Mouse (Mus musculus) CH12.LX (cell line): ENCODE data around the gene Rab11fip3. TPM values are rescaled to one million over a fixed set of nuclear protein-coding genes. Genes with fewer than 3 reads are reported as not detected.

Experiments used
- DNase-seq: peaks from one replicate; pipeline ENCODE4 v3.0.0-alpha.2; 2013; ENCODE audit errors: extremely low read depth
- H3K27ac ChIP-seq: 2 replicates; pipeline ENCODE4 v1.5.1; 2012; ENCODE audit warnings: low read depth, mild to moderate bottlenecking, control low read depth, moderate library complexity; ENCODE audit not compliant: insufficient read depth
- H3K27me3 ChIP-seq: replicated peaks from 2 replicates; pipeline ENCODE3; 2012; ENCODE audit warnings: inconsistent platforms
- H3K36me3 ChIP-seq, 2 experiments: replicated peaks in 1 of 2; 2 replicates each; pipeline versions ENCODE3 to v1.6.1; 2012; ENCODE audit warnings: inconsistent platforms in 1 of 2, low read length in 1 of 2, mild to moderate bottlenecking in 1 of 2, mixed read lengths in 1 of 2, moderate library complexity in 1 of 2; ENCODE audit not compliant: control insufficient read depth in 1 of 2, insufficient read depth in 1 of 2
- H3K4me1 ChIP-seq, 2 experiments: 2 replicates each; pipeline ENCODE4 v1.6.1; 2012; ENCODE audit warnings: inconsistent platforms in 1 of 2, moderate library complexity in 1 of 2; ENCODE audit not compliant: insufficient read depth in 2 of 2, control insufficient read depth in 1 of 2
- H3K4me2 ChIP-seq: 2 replicates; pipeline ENCODE4 v1.6.1; 2012; ENCODE audit warnings: low read depth, mild to moderate bottlenecking, control low read depth; ENCODE audit not compliant: poor library complexity, insufficient read depth, severe bottlenecking
- H3K4me3 ChIP-seq, 3 experiments: fragments of 150-350 bp in 1 of 3; sonication (generic) in 1 of 3; replicated peaks in 1 of 3; 2 replicates each; pipeline versions ENCODE3 to v1.5.1; 2011 to 2012; ENCODE audit warnings: low read depth in 2 of 3, low read length in 2 of 3, mild to moderate bottlenecking in 2 of 3, moderate library complexity in 2 of 3, control low read depth in 1 of 3, improper control_type of control experiment in 1 of 3, inconsistent platforms in 1 of 3, mixed read lengths in 1 of 3; ENCODE audit not compliant: poor library complexity in 1 of 3
- H3K79me2 ChIP-seq: replicated peaks from 2 replicates; pipeline ENCODE4 v1.6.1; 2012; ENCODE audit warnings: mild to moderate bottlenecking, moderate library complexity; ENCODE audit not compliant: control insufficient read depth, poor library complexity, insufficient read depth, severe bottlenecking; ENCODE audit errors: extremely low read depth
- H3K9ac ChIP-seq: 2 replicates; pipeline ENCODE4 v1.6.1; 2012; ENCODE audit warnings: low read depth, mild to moderate bottlenecking, control low read depth, moderate library complexity; ENCODE audit not compliant: insufficient read depth
- H3K9me3 ChIP-seq: replicated peaks from 2 replicates; pipeline ENCODE3; 2012; ENCODE audit warnings: low read length, inconsistent platforms, mixed read lengths
- BHLHE40 ChIP-seq: IDR thresholded peaks from 2 replicates; pipeline ENCODE4 v1.6.1; 2011; ENCODE audit warnings: mild to moderate bottlenecking, low read depth, low read length, improper control_type of control experiment
- CHD1 ChIP-seq: IDR thresholded peaks from 2 replicates; pipeline ENCODE4 v1.6.1; 2012; ENCODE audit warnings: low read depth, low read length, improper control_type of control experiment, inconsistent platforms
- CTCF ChIP-seq, 2 experiments: IDR thresholded peaks in 1 of 2; conservative IDR thresholded peaks in 1 of 2; 2 replicates each; pipeline ENCODE4 v1.5.1; 2011 to 2012; ENCODE audit warnings: low read depth in 2 of 2, low read length in 2 of 2, improper control_type of control experiment in 1 of 2, inconsistent platforms in 1 of 2, mild to moderate bottlenecking in 1 of 2, moderate library complexity in 1 of 2
- ELF1 ChIP-seq: IDR thresholded peaks from 2 replicates; pipeline ENCODE4 v1.6.1; 2014; ENCODE audit warnings: low read depth, mild to moderate bottlenecking, inconsistent platforms, low read length, improper control_type of control experiment
- EP300 ChIP-seq: IDR thresholded peaks from 2 replicates; pipeline ENCODE4 v1.6.1; 2011; ENCODE audit warnings: low read length, improper control_type of control experiment
- ETS1 ChIP-seq: conservative IDR thresholded peaks from 2 replicates; pipeline ENCODE4 v1.6.1; 2012; ENCODE audit warnings: low read depth, mild to moderate bottlenecking, inconsistent platforms, low read length, improper control_type of control experiment, moderate library complexity
- IRF4 ChIP-seq: IDR thresholded peaks from 2 replicates; pipeline ENCODE4 v1.6.1; 2014; ENCODE audit warnings: low read depth, mild to moderate bottlenecking, inconsistent platforms, low read length, improper control_type of control experiment
- MAFK ChIP-seq: IDR thresholded peaks from 2 replicates; pipeline ENCODE4 v1.6.1; 2011; ENCODE audit warnings: low read length, improper control_type of control experiment; ENCODE audit not compliant: insufficient replicate concordance
- MEF2A ChIP-seq: IDR thresholded peaks from 2 replicates; pipeline ENCODE4 v1.6.1; 2014; ENCODE audit warnings: low read depth, mild to moderate bottlenecking, inconsistent platforms, low read length, improper control_type of control experiment, borderline replicate concordance
- NELFE ChIP-seq: IDR thresholded peaks from 2 replicates; pipeline ENCODE4 v1.6.1; 2011; ENCODE audit warnings: low read depth, low read length, improper control_type of control experiment
- NRF1 ChIP-seq: IDR thresholded peaks from 2 replicates; pipeline ENCODE4 v1.6.1; 2014; ENCODE audit warnings: low read depth, mild to moderate bottlenecking, inconsistent platforms, low read length, improper control_type of control experiment, moderate library complexity
- PAX5 ChIP-seq: IDR thresholded peaks from 2 replicates; pipeline ENCODE4 v1.6.1; 2012; ENCODE audit warnings: low read length, inconsistent platforms, mixed read lengths
- POLR2A ChIP-seq: IDR thresholded peaks from 2 replicates; pipeline ENCODE4 v1.6.1; 2011; ENCODE audit warnings: low read depth, mild to moderate bottlenecking, improper control_type of control experiment, low read length
- POLR2AphosphoS2 ChIP-seq: IDR thresholded peaks from 2 replicates; pipeline ENCODE4 v1.6.1; 2011; ENCODE audit warnings: low read depth, low read length, improper control_type of control experiment
- RAD21 ChIP-seq: IDR thresholded peaks from 2 replicates; pipeline ENCODE4 v1.6.1; 2011; ENCODE audit warnings: low read depth, mild to moderate bottlenecking, low read length, improper control_type of control experiment, moderate library complexity
- SMC3 ChIP-seq: IDR thresholded peaks from 2 replicates; pipeline ENCODE4 v1.6.1; 2011; ENCODE audit warnings: low read depth, low read length, improper control_type of control experiment
- UBTF ChIP-seq: IDR thresholded peaks from 2 replicates; pipeline ENCODE4 v1.6.1; 2012; ENCODE audit warnings: low read depth, mild to moderate bottlenecking, inconsistent platforms, low read length, improper control_type of control experiment, moderate library complexity
- ZKSCAN1 ChIP-seq: IDR thresholded peaks from 2 replicates; pipeline ENCODE4 v1.6.1; 2012; ENCODE audit warnings: low read depth, inconsistent platforms, low read length, improper control_type of control experiment, borderline replicate concordance
- ZMIZ1 ChIP-seq: IDR thresholded peaks from 2 replicates; pipeline ENCODE4 v1.6.1; 2012; ENCODE audit warnings: low read depth, mild to moderate bottlenecking, inconsistent platforms, low read length, improper control_type of control experiment
- dilution Hi-C: fragments of 300-500 bp; cut with MboI; formaldehyde crosslinking; loops from 2 replicates; pipeline ENCODE4 v1.14.3; 2020; ENCODE audit warnings: low sequenced_read_pairs; ENCODE audit not compliant: extremely low pct_unique_long_range_greater_than_20kb, extremely low pct_ligation_motif_present
- in situ Hi-C: fragments of 300-500 bp; cut with MboI; formaldehyde crosslinking; loops from 3 replicates; pipeline ENCODE4 v1.14.3; 2019; ENCODE audit warnings: low sequenced_read_pairs, low pct_ligation_motif_present, low pct_unique_long_range_greater_than_20kb, mixed read lengths
- polyA plus RNA-seq: library from polyadenylated mRNA; unstranded; fragments of >175 nt; gene quantifications from 2 replicates; pipeline ENCODE4 v1.2.1, GENCODE M21; 2012; ENCODE audit warnings: low read depth; ENCODE audit not compliant: insufficient read length
- total RNA-seq, 2 experiments: library from RNA; depleted of rRNA; stranded (reverse); fragments of 300-350 nt in 1 of 2; fragments of >200 nt in 1 of 2; gene quantifications; 2 replicates each; pipeline ENCODE4 v1.2.3; 2012 to 2014

Rab11fip3 gene
- total and polyA plus RNA-seq, 3 experiments: 3.5 to 7.6 (median 4.6) TPM

DNA sequence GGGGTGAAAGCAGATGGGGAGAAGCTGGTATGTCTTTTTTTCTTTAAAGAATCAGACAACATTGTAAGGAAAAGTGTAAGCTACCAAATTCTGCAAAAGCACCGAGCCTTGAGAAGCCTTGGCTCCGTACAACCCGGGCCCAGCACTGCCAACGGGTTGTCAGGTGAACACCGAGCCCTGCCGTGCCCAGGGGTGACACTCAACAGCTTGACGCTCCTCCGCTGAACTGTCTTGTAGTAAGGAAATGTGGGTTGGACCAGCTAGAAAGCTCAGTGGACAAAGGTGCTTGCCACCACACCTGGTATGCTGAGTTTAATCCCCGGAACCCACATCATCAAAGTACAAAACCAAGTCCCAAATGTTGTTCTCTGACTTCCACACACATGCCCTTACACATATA is 44.7 kb downstream of the Rab11fip3 start:
- Histone ChIP-seq H3K9me3 (no peaks in the 10 kb centered on the region), H3K79me2 (no peaks in the 10 kb centered on the region), H3K4me1 (peaks cover 12 to 52% of the 10 kb centered on the region in 2 experiments), H3K27ac (no peak overlapping the region), H3K4me3 (no peak overlapping the region), H3K4me2 (no peak overlapping the region), H3K27me3 (no peaks in the 10 kb centered on the region), H3K9ac (no peak overlapping the region), H3K36me3 (peaks cover 4 to 24% of the 10 kb centered on the region in 2 experiments)
- in situ Hi-C loops: no loop called here
- no peak for DNase-seq
- TF ChIP-seq RAD21 (no peak), ZMIZ1 (no peak), NRF1 (no peak), CTCF (conservative IDR thresholded peaks at IDR 0.05 in 1 of 2, IDR thresholded peaks at IDR 0.05 in 1 of 2; ENCODE audit: low read depth in 2 of 2, low read length in 2 of 2) (no peak), POLR2A (no peak), ETS1 (no peak), BHLHE40 (no peak), PAX5 (no peak), SMC3 (no peak), POLR2AphosphoS2 (no peak), MAFK (no peak), NELFE (no peak)
- dilution Hi-C loops: no loop called here

DNA sequence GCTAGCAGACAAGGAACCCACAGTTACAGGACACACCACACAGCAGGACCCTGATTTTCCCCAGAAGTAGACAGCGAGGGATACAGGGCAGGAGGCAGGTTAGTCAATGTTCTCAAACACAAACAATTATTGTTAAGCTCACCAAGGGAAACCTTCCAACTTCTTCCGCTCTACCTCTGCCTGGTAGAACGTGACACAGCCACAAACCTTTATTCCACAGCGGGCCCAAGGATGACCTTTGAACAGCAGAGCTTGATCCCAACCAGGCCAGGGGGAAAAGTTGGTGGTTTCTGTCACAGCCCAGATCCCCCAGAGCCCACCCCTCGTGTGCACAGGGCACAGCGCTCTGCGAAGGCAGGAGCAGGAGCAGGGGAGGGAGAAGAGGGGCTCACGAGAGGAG is 45.4 kb downstream of the Rab11fip3 start:
- H3K4me1 ChIP-seq: peaks cover 9 to 51% of the 10 kb centered on the region in 2 experiments; a peak in 3 of 4 replicates
- H3K4me2 ChIP-seq: no peak overlapping the region
- dilution Hi-C loops: no loop called here
- no peak for DNase-seq
- H3K9ac ChIP-seq: no peak overlapping the region
- H3K36me3 ChIP-seq: peaks cover 4 to 21% of the 10 kb centered on the region in 2 experiments
- H3K27me3 ChIP-seq: no peaks in the 10 kb centered on the region
- no peaks in the 10 kb centered on the region for H3K79me2 ChIP-seq
- H3K9me3 ChIP-seq: no peaks in the 10 kb centered on the region
- no peak for TF ChIP-seq ELF1
- no peak for TF ChIP-seq IRF4
- TF ChIP-seq SMC3: no peak
- TF ChIP-seq EP300: no peak
- TF ChIP-seq NELFE: no peak
- no peak for TF ChIP-seq ZKSCAN1
- TF ChIP-seq CHD1: no peak
- TF ChIP-seq MEF2A: no peak
- TF ChIP-seq PAX5: no peak
- no peak for TF ChIP-seq UBTF
- TF ChIP-seq BHLHE40: no peak
- no peak overlapping the region for H3K4me3 ChIP-seq
- no peak overlapping the region for H3K27ac ChIP-seq
- in situ Hi-C loops: no loop called here
